Mouse (Mus musculus) gastrocnemius, adult 2 months (tissue): ENCODE data around the gene Vmn1r200. TPM values are rescaled to one million over a fixed set of nuclear protein-coding genes. Genes with fewer than 3 reads are reported as not detected.
"Not testable (repeated sequence)": the region's sequence is repeated elsewhere in the genome, so short reads cannot be mapped to it uniquely, and the experiment has no call there.

Experiments
- DNase-seq: peaks from one replicate; pipeline ENCODE4 v3.0.0; 2022
- H3K27ac ChIP-seq: fragments of 200-600 bp; 2 replicates; pipeline ENCODE4 v1.8.1; 2022; ENCODE audit warnings: mild to moderate bottlenecking
- H3K4me3 ChIP-seq: fragments of 200-600 bp; 2 replicates; pipeline ENCODE4 v1.8.1; 2022; ENCODE audit warnings: mild to moderate bottlenecking, moderate library complexity
- CTCF ChIP-seq: fragments of 200-600 bp; IDR thresholded peaks from 2 replicates; pipeline ENCODE4 v1.8.1; 2022; ENCODE audit warnings: antibody characterized with exemption, mild to moderate bottlenecking, moderate library complexity
- intact Hi-C: fragments of 180-260 bp; cut with DNase I; formaldehyde crosslinking; loops from one replicate; pipeline ENCODE4 v1.15.1; 2025
- long read RNA-seq, 2 experiments: library from polyadenylated mRNA; stranded (forward); transcript quantifications; one replicate each; pipeline ENCODE4 v2.0.0; 2021
- total RNA-seq, 2 experiments: library from RNA; stranded (reverse); gene quantifications; 2 replicates each; pipeline ENCODE4 v1.2.3; 2021

Gene Vmn1r200
- total RNA-seq: not detected
- long read RNA-seq, experiment 1: 0 reads
- long read RNA-seq, experiment 2: 0 reads

GRCm38 (mm10) chr13:22390073-22390472 lies at the start of gene Vmn1r200:
TSS of gene Vmn1r200 (plus strand) at chr13:22390373.
- TF ChIP-seq CTCF: no peak

GRCm38 (mm10) chr13:22350064-22350463 lies 40.1 kb upstream of the Vmn1r200 start, which contains the start of gene Vmn1r198:
TSS of gene Vmn1r198 (plus strand) at chr13:22350364.
- no peak within 1 kb of the TSS for H3K27ac ChIP-seq
- H3K4me3 ChIP-seq: no peak within 1 kb of the TSS
- no peak for TF ChIP-seq CTCF
- intact Hi-C loops: no loop called here
- no peak for DNase-seq

More at GRCm38 (mm10) chr13:22390073-22390472, at the start of gene Vmn1r200:
- no peak for DNase-seq
- no peak within 1 kb of the TSS for H3K27ac ChIP-seq
- intact Hi-C loops: no loop called here
- no peak within 1 kb of the TSS for H3K4me3 ChIP-seq

GRCm38 (mm10) chr13:22350813-22351212 lies 39.4 kb upstream of the Vmn1r200 start:
- Histone ChIP-seq H3K4me3 (no peak overlapping the region), H3K27ac (no peak overlapping the region)
- TF ChIP-seq CTCF: no peak
- intact Hi-C loops: no loop called here
- no peak for DNase-seq

- intact Hi-C loops: no loop called here
- Histone ChIP-seq H3K4me3 (no peak within 1 kb of the TSS), H3K27ac (no peak within 1 kb of the TSS)
- no peak for TF ChIP-seq CTCF
- no peak for DNase-seq
Observed at GRCm38 (mm10) chr13:22379518-22379917, 10.7 kb upstream of the Vmn1r200 start, which contains the start of gene Vmn1r199. TSS of gene Vmn1r199 (plus strand) at chr13:22379818.

GRCm38 (mm10) chr13:22381128-22381527 lies 9.0 kb upstream of the Vmn1r200 start:
- H3K4me3 ChIP-seq, intact Hi-C loops, DNase-seq, H3K27ac ChIP-seq: not testable (repeated sequence)

- no peak overlapping the region for H3K4me3 ChIP-seq
- no peak overlapping the region for H3K27ac ChIP-seq
- no peak for DNase-seq
- intact Hi-C loops: no loop called here
- no peak for TF ChIP-seq CTCF
Observed at GRCm38 (mm10) chr13:22383401-22383800, 6.8 kb upstream of the Vmn1r200 start.

- no peak overlapping the region for H3K4me3 ChIP-seq
- intact Hi-C loops: no loop called here
- no peak for TF ChIP-seq CTCF
- DNase-seq: no peak
- H3K27ac ChIP-seq: no peak overlapping the region
Observed at GRCm38 (mm10) chr13:22387050-22387449, 3.1 kb upstream of the Vmn1r200 start.

- intact Hi-C loops: no loop called here
- H3K27ac ChIP-seq: no peak overlapping the region
- TF ChIP-seq CTCF: no peak
- H3K4me3 ChIP-seq: no peak overlapping the region
- no peak for DNase-seq
Observed at GRCm38 (mm10) chr13:22402978-22403377, 12.8 kb downstream of the Vmn1r200 start.

Other genes starting within 250 kb of the Vmn1r200 start
- gene Vmn1r191, start 206.4 kb upstream of the Vmn1r200 start, total RNA-seq: not detected
- gene Vmn1r192, start 199.2 kb upstream of the Vmn1r200 start, total RNA-seq: not detected
- gene Vmn1r193, start 167.2 kb upstream of the Vmn1r200 start, total RNA-seq: not detected
- not detected for gene Vmn1r194, start 146.2 kb upstream of the Vmn1r200 start, total RNA-seq
- gene Vmn1r195, start 119.9 kb upstream of the Vmn1r200 start, total RNA-seq: not detected
- gene Vmn1r196, start 100.5 kb upstream of the Vmn1r200 start, total RNA-seq: not detected
- not detected for gene Vmn1r197, start 65.8 kb upstream of the Vmn1r200 start, total RNA-seq
- gene Vmn1r198, start 40.0 kb upstream of the Vmn1r200 start, total RNA-seq: not detected
- gene Vmn1r199, start 10.6 kb upstream of the Vmn1r200 start, total RNA-seq: not detected
- not detected for gene Vmn1r201, start 81.5 kb downstream of the Vmn1r200 start, total RNA-seq
- gene Vmn1r202, start 115.0 kb downstream of the Vmn1r200 start, total RNA-seq: not detected
- not detected for gene Vmn1r203, start 127.7 kb downstream of the Vmn1r200 start, total RNA-seq
- not detected for gene Vmn1r204, start 162.8 kb downstream of the Vmn1r200 start, total RNA-seq
- gene Vmn1r205, start 202.6 kb downstream of the Vmn1r200 start, total RNA-seq: not detected
- not detected for gene Vmn1r206, start 233.9 kb downstream of the Vmn1r200 start, total RNA-seq